Mouse (Mus musculus): ENCODE results near the gene Rimbp2. TPM values are rescaled to one million over a fixed set of nuclear protein-coding genes. Genes with fewer than 3 reads are reported as not detected.
A peak's percentile ranks its signal among the peaks of the same experiment; 100 is the strongest.
"Not testable (repeated sequence)": the region's sequence is repeated elsewhere in the genome, so short reads cannot be mapped to it uniquely, and the experiment has no call there.

Rimbp2 gene
- polyA plus RNA-seq, 1 experiment from 2014 or later: not detected

GRCm38 (mm10) chr5:128733955-128734354, 219.3 kb downstream of the Rimbp2 start:
- H3K27me3 ChIP-seq (ENCODE audit: insufficient read depth, low read length): no peaks in the 10 kb centered on the region
- H3K36me3 ChIP-seq (ENCODE audit: insufficient read depth, low read length): no peaks in the 10 kb centered on the region
- DNase-seq (ENCODE audit: low spot score): peak; percentile 82
- 4% methylated on average over 6 of the region's 6 CpGs for WGBS
- ATAC-seq (replicated peaks; ENCODE audit: low FRiP score, low read depth): no peak
- no peak overlapping the region for H3K9ac ChIP-seq (ENCODE audit: low read depth, low read length)
- no peak overlapping the region for H3K4me2 ChIP-seq (ENCODE audit: low read length)
- no peak overlapping the region for H3K27ac ChIP-seq
- no peaks in the 10 kb centered on the region for H3K9me3 ChIP-seq (replicated peaks; ENCODE audit: low read length)
- no peak overlapping the region for H3K4me3 ChIP-seq (replicated peaks; ENCODE audit: low read depth, low read length)
- TF ChIP-seq CTCF (IDR thresholded peaks at IDR 0.05; ENCODE audit: low read depth): peak; percentile 94
- H3K4me1 ChIP-seq (replicated peaks; ENCODE audit: insufficient read depth, low read length): no peaks in the 10 kb centered on the region

DNA sequence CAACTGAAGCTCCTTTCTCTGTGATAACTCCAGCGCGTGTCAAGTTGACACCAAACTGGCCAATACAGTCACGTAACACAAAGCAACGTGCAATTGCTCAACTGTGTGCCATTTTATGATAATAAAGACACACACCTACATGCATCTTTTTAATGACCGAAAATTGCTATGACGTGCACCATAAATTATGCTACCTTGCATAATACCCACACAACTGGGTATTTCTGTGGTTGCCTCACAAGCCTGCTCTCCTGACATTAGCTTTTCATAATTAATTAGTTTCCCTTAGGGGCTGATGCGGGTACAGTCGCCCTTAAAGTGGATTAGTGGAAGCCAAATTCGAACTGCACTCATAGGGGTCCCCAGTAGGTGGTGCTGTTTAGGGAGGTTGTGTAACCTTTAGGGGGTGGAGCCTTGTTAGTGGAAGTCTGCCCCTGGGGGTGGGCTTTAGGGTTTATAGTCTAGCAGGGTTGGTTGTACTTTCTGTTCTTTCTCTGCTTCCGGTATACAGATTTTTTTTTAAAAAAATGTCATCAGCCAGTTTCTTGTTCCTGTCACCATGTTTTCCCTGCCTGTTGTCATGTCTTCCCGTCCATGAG, 220.8 kb downstream of the Rimbp2 start:
- ATAC-seq (replicated peaks; ENCODE audit: low FRiP score, low read depth) (no peak), DNase-seq (ENCODE audit: low spot score) (peak; percentile 17)
- no peaks in the 10 kb centered on the region for H3K27me3 ChIP-seq (ENCODE audit: insufficient read depth, low read length)
- no peaks in the 10 kb centered on the region for H3K36me3 ChIP-seq (ENCODE audit: insufficient read depth, low read length)
- H3K4me2 ChIP-seq (ENCODE audit: low read length): no peak overlapping the region
- TF ChIP-seq CTCF (IDR thresholded peaks at IDR 0.05; ENCODE audit: low read depth): peak; percentile 57
- 73% methylated on average over 11 of the region's 11 CpGs for WGBS
- no peak overlapping the region for H3K27ac ChIP-seq
- H3K4me1 ChIP-seq (replicated peaks; ENCODE audit: insufficient read depth, low read length): no peaks in the 10 kb centered on the region
- H3K4me3 ChIP-seq (replicated peaks; ENCODE audit: low read depth, low read length): no peak overlapping the region
- H3K9me3 ChIP-seq (replicated peaks; ENCODE audit: low read length): no peaks in the 10 kb centered on the region
- no peak overlapping the region for H3K9ac ChIP-seq (ENCODE audit: low read depth, low read length)

DNA sequence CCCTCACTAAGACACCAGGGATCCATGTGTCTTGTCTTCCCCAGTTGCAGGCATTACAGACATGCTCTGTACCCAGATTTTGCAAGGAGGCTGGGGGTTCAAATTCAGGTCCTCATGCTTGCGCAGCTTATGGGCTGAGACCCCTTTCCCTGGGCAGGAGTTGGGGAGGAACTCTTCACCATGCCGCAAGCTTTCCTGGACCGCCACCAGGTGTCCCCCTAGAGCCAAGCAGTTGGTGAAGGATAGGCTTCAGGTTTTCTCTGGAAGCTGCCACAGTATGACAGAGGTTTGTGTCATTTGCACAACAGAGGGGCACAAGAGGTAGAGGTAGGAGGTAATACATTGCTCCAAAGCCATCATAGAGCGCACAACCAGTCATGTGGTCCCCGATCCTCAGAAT, 222.7 kb downstream of the Rimbp2 start:
- H3K27ac ChIP-seq: no peak overlapping the region
- DNase-seq (ENCODE audit: low spot score): peak; percentile 43
- WGBS: 32% methylated on average over 5 of the region's 5 CpGs
- H3K9ac ChIP-seq (ENCODE audit: low read depth, low read length): no peak overlapping the region
- H3K4me2 ChIP-seq (ENCODE audit: low read length): no peak overlapping the region
- peak; percentile 76 for TF ChIP-seq CTCF (IDR thresholded peaks at IDR 0.05; ENCODE audit: low read depth)
- no peaks in the 10 kb centered on the region for H3K36me3 ChIP-seq (ENCODE audit: insufficient read depth, low read length)
- no peaks in the 10 kb centered on the region for H3K9me3 ChIP-seq (replicated peaks; ENCODE audit: low read length)
- H3K27me3 ChIP-seq (ENCODE audit: insufficient read depth, low read length): no peaks in the 10 kb centered on the region
- H3K4me3 ChIP-seq (replicated peaks; ENCODE audit: low read depth, low read length): no peak overlapping the region
- no peak for ATAC-seq (replicated peaks; ENCODE audit: low FRiP score, low read depth)
- H3K4me1 ChIP-seq (replicated peaks; ENCODE audit: insufficient read depth, low read length): no peaks in the 10 kb centered on the region

- Histone ChIP-seq H3K4me1 (replicated peaks; ENCODE audit: insufficient read depth, low read length) (no peaks in the 10 kb centered on the region), H3K9ac (ENCODE audit: low read depth, low read length) (no peak overlapping the region), H3K9me3 (replicated peaks; ENCODE audit: low read length) (no peaks in the 10 kb centered on the region), H3K27me3 (ENCODE audit: insufficient read depth, low read length) (no peaks in the 10 kb centered on the region), H3K27ac (no peak overlapping the region), H3K36me3 (ENCODE audit: insufficient read depth, low read length) (no peaks in the 10 kb centered on the region), H3K4me2 (ENCODE audit: low read length) (no peak overlapping the region), H3K4me3 (replicated peaks; ENCODE audit: low read depth, low read length) (no peak overlapping the region)
- peak; percentile 15 for DNase-seq (ENCODE audit: low spot score)
- 74% methylated on average over 5 of the region's 5 CpGs for WGBS
- no peak for ATAC-seq (replicated peaks; ENCODE audit: low FRiP score, low read depth)
- TF ChIP-seq CTCF (IDR thresholded peaks at IDR 0.05; ENCODE audit: low read depth): peak; percentile 57
Measured at GRCm38 (mm10) chr5:128729341-128729740, 223.9 kb downstream of the Rimbp2 start.

DNA sequence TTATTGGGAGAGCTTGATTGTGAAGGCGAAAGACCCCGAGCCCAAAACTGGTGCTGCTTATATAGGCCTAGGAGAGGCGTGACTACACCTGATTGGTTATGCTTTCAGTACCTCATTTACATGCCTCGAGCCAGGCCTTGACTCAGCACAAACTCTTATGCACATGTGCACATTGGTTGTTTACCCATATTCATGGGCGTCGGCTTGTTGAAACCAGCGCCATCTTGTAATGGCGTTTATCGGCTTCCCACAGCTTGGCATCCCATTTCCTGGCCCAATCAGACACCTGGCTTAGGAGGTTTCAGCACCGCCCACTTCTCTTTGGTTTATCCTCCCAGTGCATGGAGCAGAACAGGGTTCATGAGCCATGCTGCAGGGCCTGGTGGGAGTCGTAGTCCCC, 232.8 kb downstream of the Rimbp2 start:
- not testable (repeated sequence) for H3K9ac ChIP-seq (ENCODE audit: low read depth, low read length); H3K27me3 ChIP-seq (ENCODE audit: insufficient read depth, low read length); ATAC-seq (replicated peaks; ENCODE audit: low FRiP score, low read depth); H3K27ac ChIP-seq; H3K4me1 ChIP-seq (replicated peaks; ENCODE audit: insufficient read depth, low read length); H3K9me3 ChIP-seq (replicated peaks; ENCODE audit: low read length); H3K4me2 ChIP-seq (ENCODE audit: low read length); DNase-seq (ENCODE audit: low spot score); H3K4me3 ChIP-seq (replicated peaks; ENCODE audit: low read depth, low read length); H3K36me3 ChIP-seq (ENCODE audit: insufficient read depth, low read length)
- 89% methylated on average over 11 of the region's 11 CpGs for WGBS

GRCm38 (mm10) chr5:128715171-128715570, 238.1 kb downstream of the Rimbp2 start:
- TF ChIP-seq CTCF (IDR thresholded peaks at IDR 0.05; ENCODE audit: low read depth): no peak
- H3K4me1 ChIP-seq (replicated peaks; ENCODE audit: insufficient read depth, low read length): no peaks in the 10 kb centered on the region
- no peak for DNase-seq (ENCODE audit: low spot score)
- H3K36me3 ChIP-seq (ENCODE audit: insufficient read depth, low read length): no peaks in the 10 kb centered on the region
- no peak overlapping the region for H3K9ac ChIP-seq (ENCODE audit: low read depth, low read length)
- H3K27me3 ChIP-seq (ENCODE audit: insufficient read depth, low read length): no peaks in the 10 kb centered on the region
- no peak overlapping the region for H3K4me2 ChIP-seq (ENCODE audit: low read length)
- H3K27ac ChIP-seq: no peak overlapping the region
- no peaks in the 10 kb centered on the region for H3K9me3 ChIP-seq (replicated peaks; ENCODE audit: low read length)
- WGBS: 85% methylated on average over 16 of the region's 16 CpGs
- no peak for ATAC-seq (replicated peaks; ENCODE audit: low FRiP score, low read depth)
- H3K4me3 ChIP-seq (replicated peaks; ENCODE audit: low read depth, low read length): no peak overlapping the region

DNA sequence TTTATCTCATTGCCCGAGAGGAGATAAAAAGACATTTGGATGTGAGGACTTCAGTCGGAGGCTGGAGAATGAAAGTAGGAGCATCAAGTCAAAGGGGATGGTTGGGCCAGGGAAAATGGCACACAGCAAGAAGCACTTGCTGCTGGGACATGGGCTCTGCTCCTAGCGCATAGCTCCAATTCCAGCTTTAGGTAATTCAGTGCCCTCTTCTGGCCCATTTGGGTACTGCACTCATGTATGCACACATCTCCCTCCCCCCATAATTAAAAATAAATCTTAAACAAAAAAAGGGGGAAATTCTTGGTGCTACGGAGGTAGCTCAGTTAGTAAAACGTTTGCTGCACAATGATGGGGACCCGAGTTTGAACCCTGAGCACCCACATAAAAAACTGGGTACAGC, 241.4 kb downstream of the Rimbp2 start:
- Histone ChIP-seq H3K27me3 (ENCODE audit: insufficient read depth, low read length) (no peaks in the 10 kb centered on the region), H3K4me2 (ENCODE audit: low read length) (no peak overlapping the region), H3K4me3 (replicated peaks; ENCODE audit: low read depth, low read length) (no peak overlapping the region), H3K9ac (ENCODE audit: low read depth, low read length) (no peak overlapping the region), H3K36me3 (ENCODE audit: insufficient read depth, low read length) (no peaks in the 10 kb centered on the region), H3K9me3 (replicated peaks; ENCODE audit: low read length) (no peaks in the 10 kb centered on the region), H3K4me1 (replicated peaks; ENCODE audit: insufficient read depth, low read length) (no peaks in the 10 kb centered on the region), H3K27ac (no peak overlapping the region)
- peak; percentile 59 for TF ChIP-seq CTCF (IDR thresholded peaks at IDR 0.05; ENCODE audit: low read depth)
- ATAC-seq (replicated peaks; ENCODE audit: low FRiP score, low read depth) (no peak), DNase-seq (ENCODE audit: low spot score) (no peak)
- WGBS: 89% methylated on average over 6 of the region's 6 CpGs

Measured in kidney, postnatal 0 days (tissue).